Mouse (Mus musculus) limb, embryonic 12.5 days (tissue): ENCODE data around the gene C1qb. TPM values are rescaled to one million over a fixed set of nuclear protein-coding genes. Genes with fewer than 3 reads are reported as not detected.

Experiments used
- ATAC-seq: fragments of 200-750 bp; cut with Nextera tagmentation; 2 replicates; pipeline ENCODE4 v1.8.0; 2017; ENCODE audit warnings: low read depth, moderate TSS enrichment; ENCODE audit not compliant: insufficient number of reproducible peaks, insufficient read depth, low FRiP score, low TSS enrichment
- H3K27ac ChIP-seq: fragments of 300-500 bp; sonication (generic); 2 replicates; pipeline ENCODE4 v1.5.1; 2016; ENCODE audit warnings: mild to moderate bottlenecking, moderate library complexity
- H3K27me3 ChIP-seq: fragments of 300-500 bp; sonication (generic); 2 replicates; pipeline ENCODE4 v1.6.1; 2016; ENCODE audit warnings: mild to moderate bottlenecking, moderate library complexity
- H3K36me3 ChIP-seq: fragments of 300-500 bp; sonication (generic); 2 replicates; pipeline ENCODE4 v1.6.1; 2016; ENCODE audit warnings: mild to moderate bottlenecking, moderate library complexity
- H3K4me1 ChIP-seq: fragments of 300-500 bp; sonication (generic); replicated peaks from 2 replicates; pipeline ENCODE4 v1.6.1; 2016
- H3K4me2 ChIP-seq: fragments of 300-500 bp; sonication (generic); 2 replicates; pipeline ENCODE4 v1.6.1; 2016; ENCODE audit warnings: mild to moderate bottlenecking, moderate library complexity
- H3K4me3 ChIP-seq: fragments of 300-500 bp; sonication (generic); replicated peaks from 2 replicates; pipeline ENCODE4 v1.5.1; 2016; ENCODE audit warnings: mild to moderate bottlenecking
- H3K9ac ChIP-seq: fragments of 300-500 bp; sonication (generic); replicated peaks from 2 replicates; pipeline ENCODE4 v1.6.1; 2016; ENCODE audit warnings: mild to moderate bottlenecking, moderate library complexity
- H3K9me3 ChIP-seq: fragments of 300-500 bp; sonication (generic); 2 replicates; pipeline ENCODE4 v1.6.1; 2016; ENCODE audit warnings: mild to moderate bottlenecking, moderate library complexity
- WGBS: fragments of 180-500 bp; shearing (Covaris S2); methylation state at CpG from one replicate; pipeline ENCODE4 v1.1.7; 2016; 5-methylcytosine and 5-hydroxymethylcytosine counted together
- polyA plus RNA-seq: library from polyadenylated mRNA; unstranded; fragments of >200 nt; fragmentation: Nextera tagmentation; extraction: Ambion mirVana; gene quantifications from 2 replicates; pipeline ENCODE4 v1.2.1, GENCODE M21; 2016

Gene C1qb
- polyA plus RNA-seq = 17.7 and 20.9 TPM in 2 replicates

GRCm38 (mm10) chr4:136886101-136886500 lies at the start of gene C1qb:
TSS of gene C1qb (minus strand) at chr4:136886187.
- H3K27me3 ChIP-seq = peaks cover 14% of the 10 kb centered on the region
- WGBS = 65% methylated on average over 7 of the region's 7 CpGs

GRCm38 (mm10) chr4:136934746-136935613 lies 49.0 kb upstream of the C1qb start:
- H3K9ac ChIP-seq = no peak overlapping the region
- no peaks in the 10 kb centered on the region for H3K36me3 ChIP-seq
- H3K4me2 ChIP-seq = no peak overlapping the region
- ATAC-seq = no peak
- H3K4me1 ChIP-seq = no peaks in the 10 kb centered on the region; the same call in 1 of the 2 replicates
- no peak overlapping the region for H3K4me3 ChIP-seq
- H3K9me3 ChIP-seq = no peaks in the 10 kb centered on the region
- H3K27me3 ChIP-seq = peaks cover 29% of the 10 kb centered on the region; the same call in 1 of the 2 replicates
- WGBS = 63% methylated on average over 18 of the region's 18 CpGs
- no peak overlapping the region for H3K27ac ChIP-seq

More at GRCm38 (mm10) chr4:136886101-136886500, at the start of gene C1qb:
- H3K4me2 ChIP-seq = no peak within 1 kb of the TSS
- no peak within 1 kb of the TSS for H3K4me3 ChIP-seq
- no peaks in the 10 kb centered on the region for H3K36me3 ChIP-seq
- H3K9ac ChIP-seq = no peak within 1 kb of the TSS
- ATAC-seq = no peak
- H3K9me3 ChIP-seq = no peaks in the 10 kb centered on the region
- H3K27ac ChIP-seq = no peak within 1 kb of the TSS
- H3K4me1 ChIP-seq = no peaks in the 10 kb centered on the region

GRCm38 (mm10) chr4:136930474-136930873 lies 44.5 kb upstream of the C1qb start:
- Histone ChIP-seq H3K4me3 (no peak overlapping the region), H3K4me2 (no peak overlapping the region), H3K9me3 (no peaks in the 10 kb centered on the region), H3K27ac (no peak overlapping the region), H3K27me3 (peaks cover 42% of the 10 kb centered on the region), H3K9ac (no peak overlapping the region), H3K4me1 (no peaks in the 10 kb centered on the region; the same call in 1 of the 2 replicates), H3K36me3 (no peaks in the 10 kb centered on the region)
- 81% methylated on average over 8 of the region's 8 CpGs for WGBS
- no peak for ATAC-seq

- H3K4me3 ChIP-seq = no peak overlapping the region
- no peak overlapping the region for H3K4me2 ChIP-seq
- 5% methylated on average over 5 of the region's 5 CpGs for WGBS
- no peaks in the 10 kb centered on the region for H3K9me3 ChIP-seq
- ATAC-seq = no peak
- no peaks in the 10 kb centered on the region for H3K4me1 ChIP-seq
- peaks cover 46% of the 10 kb centered on the region for H3K27me3 ChIP-seq
- H3K9ac ChIP-seq = no peak overlapping the region
- no peaks in the 10 kb centered on the region for H3K36me3 ChIP-seq
- no peak overlapping the region for H3K27ac ChIP-seq
Observed at GRCm38 (mm10) chr4:136928928-136929327, 42.9 kb upstream of the C1qb start.

- no peak for ATAC-seq
- H3K4me2 ChIP-seq = no peak overlapping the region
- no peaks in the 10 kb centered on the region for H3K4me1 ChIP-seq
- no peaks in the 10 kb centered on the region for H3K9me3 ChIP-seq
- no peak overlapping the region for H3K4me3 ChIP-seq
- peaks cover 56% of the 10 kb centered on the region for H3K27me3 ChIP-seq
- no peak overlapping the region for H3K27ac ChIP-seq
- no peaks in the 10 kb centered on the region for H3K36me3 ChIP-seq
- WGBS = 26% methylated on average over 15 of the region's 15 CpGs
- H3K9ac ChIP-seq = no peak overlapping the region
Observed at GRCm38 (mm10) chr4:136925804-136926203, 39.8 kb upstream of the C1qb start.

- no peaks in the 10 kb centered on the region for H3K9me3 ChIP-seq
- H3K4me1 ChIP-seq = no peaks in the 10 kb centered on the region
- H3K4me2 ChIP-seq = no peak overlapping the region
- H3K36me3 ChIP-seq = no peaks in the 10 kb centered on the region
- H3K4me3 ChIP-seq = no peak overlapping the region
- peaks cover 46% of the 10 kb centered on the region for H3K27me3 ChIP-seq
- no peak overlapping the region for H3K27ac ChIP-seq
- no peak overlapping the region for H3K9ac ChIP-seq
- ATAC-seq = no peak
- 4% methylated on average over 6 of the region's 6 CpGs for WGBS
Observed at GRCm38 (mm10) chr4:136924529-136924928, 38.5 kb upstream of the C1qb start.

- no peak overlapping the region for H3K9ac ChIP-seq
- WGBS = 86% methylated on average over 3 of the region's 3 CpGs
- ATAC-seq = no peak
Observed at GRCm38 (mm10) chr4:136919526-136919925, 33.5 kb upstream of the C1qb start.

GRCm38 (mm10) chr4:136918834-136919233 lies 32.8 kb upstream of the C1qb start:
- WGBS = 83% methylated on average over 8 of the region's 8 CpGs
- no peak overlapping the region for H3K27ac ChIP-seq
- H3K4me2 ChIP-seq = no peak overlapping the region
- no peaks in the 10 kb centered on the region for H3K36me3 ChIP-seq
- no peak overlapping the region for H3K4me3 ChIP-seq
- no peaks in the 10 kb centered on the region for H3K4me1 ChIP-seq
- H3K9ac ChIP-seq = no peak overlapping the region
- peaks cover 39% of the 10 kb centered on the region for H3K27me3 ChIP-seq
- H3K9me3 ChIP-seq = no peaks in the 10 kb centered on the region
- no peak for ATAC-seq

More at GRCm38 (mm10) chr4:136919526-136919925, 33.5 kb upstream of the C1qb start:
- H3K4me1 ChIP-seq = no peaks in the 10 kb centered on the region
- no peak overlapping the region for H3K4me3 ChIP-seq
- peaks cover 32% of the 10 kb centered on the region for H3K27me3 ChIP-seq
- no peaks in the 10 kb centered on the region for H3K9me3 ChIP-seq
- no peaks in the 10 kb centered on the region for H3K36me3 ChIP-seq
- no peak overlapping the region for H3K4me2 ChIP-seq
- H3K27ac ChIP-seq = no peak overlapping the region

GRCm38 (mm10) chr4:136917165-136917524 lies 31.2 kb upstream of the C1qb start:
- Histone ChIP-seq H3K4me1 (no peaks in the 10 kb centered on the region), H3K36me3 (no peaks in the 10 kb centered on the region), H3K27ac (no peak overlapping the region), H3K9me3 (no peaks in the 10 kb centered on the region), H3K4me3 (no peak overlapping the region), H3K9ac (no peak overlapping the region), H3K27me3 (peaks cover 54% of the 10 kb centered on the region), H3K4me2 (no peak overlapping the region)
- ATAC-seq = no peak
- 48% methylated on average over 7 of the region's 7 CpGs for WGBS

GRCm38 (mm10) chr4:136916359-136917164 lies 30.6 kb upstream of the C1qb start:
- ATAC-seq = no peak
- Histone ChIP-seq H3K4me2 (no peak overlapping the region), H3K27ac (no peak overlapping the region), H3K4me3 (no peak overlapping the region), H3K9ac (no peak overlapping the region), H3K4me1 (peaks cover under 1% of the 10 kb centered on the region; the same call in 1 of the 2 replicates), H3K36me3 (no peaks in the 10 kb centered on the region), H3K9me3 (no peaks in the 10 kb centered on the region), H3K27me3 (peaks cover 55% of the 10 kb centered on the region)
- 58% methylated on average over 20 of the region's 20 CpGs for WGBS

- H3K9ac ChIP-seq = no peak overlapping the region
- peaks cover 75% of the 10 kb centered on the region for H3K27me3 ChIP-seq
- H3K4me1 ChIP-seq = peaks cover 8% of the 10 kb centered on the region; the same call in 1 of the 2 replicates
- no peaks in the 10 kb centered on the region for H3K36me3 ChIP-seq
- no peak overlapping the region for H3K4me2 ChIP-seq
- ATAC-seq = no peak
- no peak overlapping the region for H3K27ac ChIP-seq
- H3K4me3 ChIP-seq = no peak overlapping the region
- no peaks in the 10 kb centered on the region for H3K9me3 ChIP-seq
- WGBS = 12% methylated on average over 9 of the region's 9 CpGs
Observed at GRCm38 (mm10) chr4:136912841-136913240, 26.9 kb upstream of the C1qb start.
